Mouse (Mus musculus) liver, embryonic 14.5 days (tissue): ENCODE results near the gene Apaf1.

Source experiments
- CTCF ChIP-seq: IDR thresholded peaks from 2 replicates; pipeline ENCODE4 v1.5.1; 2016; ENCODE audit warnings: antibody characterized with exemption, low read depth, control low read depth
- EP300 ChIP-seq: IDR thresholded peaks from 2 replicates; pipeline ENCODE4 v1.6.1; 2016; ENCODE audit warnings: antibody characterized with exemption, low read depth

DNA sequence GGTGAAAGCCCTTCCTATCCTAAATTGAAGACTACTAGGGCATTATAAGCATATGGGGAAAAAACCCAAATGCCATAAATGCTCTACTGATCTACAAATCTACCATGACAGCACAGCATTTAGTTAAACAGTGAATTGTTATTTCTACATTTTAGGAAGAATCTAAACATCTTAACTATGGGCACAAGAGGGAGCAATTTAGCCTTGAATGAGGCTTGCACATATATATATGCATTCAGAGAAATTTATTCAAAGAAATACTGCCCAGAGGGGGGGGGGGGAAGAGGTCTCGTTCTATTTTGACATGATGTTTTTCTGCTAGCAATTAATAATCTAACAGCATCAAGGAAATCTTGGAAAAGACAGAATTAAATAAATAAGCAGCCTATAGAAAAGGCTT lies 10.8 kb downstream of the Apaf1 start:
- TF ChIP-seq CTCF (no peak), EP300 (no peak)
